Mouse (Mus musculus) olfactory bulb, adult 2 months (tissue): ENCODE results near the gene Golga2. TPM values are rescaled to one million over a fixed set of nuclear protein-coding genes. Genes with fewer than 3 reads are reported as not detected.
"Not testable (repeated sequence)": the region's sequence is repeated elsewhere in the genome, so short reads cannot be mapped to it uniquely, and the experiment has no call there.

ENCODE experiments used
- H3K27ac ChIP-seq: fragments of 200-500 bp; 2 replicates; pipeline ENCODE4 v1.5.1; 2012; ENCODE audit warnings: low read depth, low read length; ENCODE audit not compliant: insufficient read depth
- H3K4me1 ChIP-seq: fragments of 200-500 bp; 2 replicates; pipeline ENCODE4 v1.6.1; 2012; ENCODE audit warnings: low read length; ENCODE audit not compliant: control insufficient read depth, insufficient read depth
- H3K4me3 ChIP-seq: fragments of 200-500 bp; 2 replicates; pipeline ENCODE4 v1.5.1; 2012; ENCODE audit warnings: mild to moderate bottlenecking, low read depth, low read length, moderate library complexity; ENCODE audit not compliant: insufficient read depth
- CTCF ChIP-seq: fragments of 200-500 bp; IDR thresholded peaks from 2 replicates; pipeline ENCODE4 v1.5.1; 2012; ENCODE audit warnings: low read depth, mild to moderate bottlenecking, low read length, moderate library complexity; ENCODE audit not compliant: insufficient read depth
- POLR2A ChIP-seq: fragments of 200-500 bp; IDR thresholded peaks from 2 replicates; pipeline ENCODE4 v1.6.1; 2012; ENCODE audit warnings: mild to moderate bottlenecking, low read depth, low read length, moderate library complexity; ENCODE audit not compliant: insufficient read depth
- WGBS: fragments of 180-500 bp; shearing (Covaris S2); methylation state at CpG from one replicate; pipeline ENCODE4 v1.1.7; 2018; 5-methylcytosine and 5-hydroxymethylcytosine counted together
- polyA plus RNA-seq: library from polyadenylated mRNA; stranded (reverse); fragments of >200 nt; gene quantifications from 2 replicates; pipeline ENCODE4 v1.2.4, GENCODE M21; 2012; ENCODE audit warnings: low replicate concordance; ENCODE audit not compliant: missing spikeins, insufficient read depth, insufficient read length

Gene Golga2
- polyA plus RNA-seq, 1 experiment: not detected

GRCm38 (mm10) chr2:32282727-32283126 lies 4.5 kb upstream of the Golga2 start:
- Histone ChIP-seq H3K27ac (no peak overlapping the region), H3K4me3 (no peak overlapping the region), H3K4me1 (no peaks in the 10 kb centered on the region; the same call in 1 of the 2 replicates)
- TF ChIP-seq CTCF (no peak), POLR2A (no peak)
- 95% methylated on average over 1 of the region's 1 CpGs for WGBS

- Histone ChIP-seq H3K27ac (no peak overlapping the region), H3K4me3 (no peak overlapping the region), H3K4me1 (no peaks in the 10 kb centered on the region; the same call in 1 of the 2 replicates)
- TF ChIP-seq POLR2A (no peak), CTCF (no peak)
- WGBS: 78% methylated on average over 3 of the region's 3 CpGs
Observed at GRCm38 (mm10) chr2:32283986-32284385, 3.2 kb upstream of the Golga2 start.

- under 1% methylated on average over 41 of the region's 41 CpGs for WGBS
- peak within 1 kb of the TSS; percentile 80 for H3K4me3 ChIP-seq
- H3K27ac ChIP-seq: peak within 1 kb of the TSS; percentile 32; the same call in 1 of the 2 replicates
Observed at GRCm38 (mm10) chr2:32287923-32288367, 761 bp downstream of the Golga2 start, which contains the start of gene Swi5. Gene Swi5 (minus strand): TSS chr2:32288075.

GRCm38 (mm10) chr2:32288371-32288931 lies 1.3 kb downstream of the Golga2 start:
- H3K27ac ChIP-seq: no peak overlapping the region
- H3K4me3 ChIP-seq: peak overlapping the region; percentile 80
- H3K4me1 ChIP-seq: no peaks in the 10 kb centered on the region; the same call in 1 of the 2 replicates
- whole genome bisulfite sequencing: under 1% methylated on average over 29 of the region's 29 CpGs
- no peak for TF ChIP-seq CTCF
- no peak for TF ChIP-seq POLR2A

More at GRCm38 (mm10) chr2:32287923-32288367, 761 bp downstream of the Golga2 start, which contains the start of gene Swi5:
- no peak for TF ChIP-seq CTCF
- peak; percentile 72 for TF ChIP-seq POLR2A
- no peaks in the 10 kb centered on the region; the same call in 1 of the 2 replicates for H3K4me1 ChIP-seq

- H3K4me3 ChIP-seq: no peak overlapping the region
- no peak for TF ChIP-seq CTCF
- no peak for TF ChIP-seq POLR2A
Observed at GRCm38 (mm10) chr2:32289578-32289977, 2.4 kb downstream of the Golga2 start.

GRCm38 (mm10) chr2:32294348-32294747 lies 7.2 kb downstream of the Golga2 start:
- Histone ChIP-seq H3K27ac (no peak overlapping the region), H3K4me3 (no peak overlapping the region), H3K4me1 (no peaks in the 10 kb centered on the region; the same call in 1 of the 2 replicates)
- TF ChIP-seq POLR2A (no peak), CTCF (no peak)
- 61% methylated on average over 8 of the region's 8 CpGs for WGBS

More at GRCm38 (mm10) chr2:32289578-32289977, 2.4 kb downstream of the Golga2 start:
- H3K4me1 ChIP-seq: no peaks in the 10 kb centered on the region; the same call in 1 of the 2 replicates
- no peak overlapping the region for H3K27ac ChIP-seq

GRCm38 (mm10) chr2:32295285-32295684 lies 8.1 kb downstream of the Golga2 start:
- 82% methylated on average over 3 of the region's 3 CpGs for WGBS
- TF ChIP-seq CTCF: no peak
- no peak for TF ChIP-seq POLR2A
- Histone ChIP-seq H3K27ac (no peak overlapping the region), H3K4me1 (no peaks in the 10 kb centered on the region), H3K4me3 (no peak overlapping the region)

- 84% methylated on average over 2 of the region's 2 CpGs for WGBS
- not testable (repeated sequence) for H3K4me3 ChIP-seq, H3K27ac ChIP-seq, H3K4me1 ChIP-seq
Observed at GRCm38 (mm10) chr2:32295842-32296241, 8.7 kb downstream of the Golga2 start.

- H3K4me3 ChIP-seq: no peak overlapping the region
- H3K27ac ChIP-seq: no peak overlapping the region
- peaks cover 4% of the 10 kb centered on the region; the same call in 1 of the 2 replicates for H3K4me1 ChIP-seq
- no peak for TF ChIP-seq POLR2A
- no peak for TF ChIP-seq CTCF
- WGBS: 89% methylated on average over 4 of the region's 4 CpGs
Observed at GRCm38 (mm10) chr2:32299469-32299868, 12.3 kb downstream of the Golga2 start.

- no peak overlapping the region for H3K27ac ChIP-seq
- H3K4me3 ChIP-seq: no peak overlapping the region
- 90% methylated on average over 10 of the region's 10 CpGs for WGBS
- 0 out of 2 replicates have a peak, but pooled peaks have one; percentile 17 for TF ChIP-seq CTCF
- no peak for TF ChIP-seq POLR2A
- H3K4me1 ChIP-seq: peaks cover 4% of the 10 kb centered on the region; the same call in 1 of the 2 replicates
Observed at GRCm38 (mm10) chr2:32302952-32303351, 15.8 kb downstream of the Golga2 start.
